Mouse (Mus musculus): ENCODE measurements at regions not wholly inside any gene's neighbourhood (a gene's known extent, or its start where the extent isn't known, plus 50 kb on each side); places are given as distances from the start of the nearest gene placed in this dataset.

DNA sequence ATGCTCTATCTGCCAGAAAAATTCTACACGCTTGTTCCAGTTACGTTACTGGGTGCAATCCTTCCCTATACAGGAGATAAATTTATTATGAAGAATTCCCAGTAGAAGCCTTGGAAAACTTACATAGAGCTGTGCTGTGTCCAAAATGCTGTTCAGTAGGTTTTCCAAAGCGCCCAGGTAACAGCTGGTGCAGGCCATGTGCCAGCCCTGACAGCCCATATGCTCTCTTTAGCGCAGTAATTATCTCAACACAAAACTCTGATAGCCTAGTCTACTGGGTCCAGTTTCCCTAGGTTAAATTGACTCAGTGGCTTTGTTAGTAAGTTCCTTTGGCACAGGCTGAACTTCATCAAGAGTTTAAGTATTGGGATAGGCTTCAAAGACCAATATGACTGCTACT is 122.2 kb upstream of the Rnf219 start:
- peak; percentile 75 for ATAC-seq (ENCODE audit: low FRiP score, low read depth)

GRCm38 (mm10) chr14:104642783-104643182 is 120.3 kb upstream of the Rnf219 start:
- no peak overlapping the region for H3K4me3 ChIP-seq
- 0 out of 2 replicates have a peak, but pooled peaks cover 6% of the 10 kb centered on the region for H3K4me1 ChIP-seq (replicated peaks)
- no peak for ATAC-seq (ENCODE audit: low FRiP score, low read depth)
- no peaks in the 10 kb centered on the region for H3K9me3 ChIP-seq
- no peak overlapping the region for H3K9ac ChIP-seq
- no peaks in the 10 kb centered on the region for H3K27me3 ChIP-seq
- no peak overlapping the region for H3K27ac ChIP-seq (replicated peaks)
- H3K4me2 ChIP-seq = no peak overlapping the region
- no peaks in the 10 kb centered on the region for H3K36me3 ChIP-seq
- WGBS = 69% methylated on average over 6 of the region's 6 CpGs

More for the DNA sequence above, 122.2 kb upstream of the Rnf219 start:
- no peaks in the 10 kb centered on the region for H3K36me3 ChIP-seq
- H3K4me3 ChIP-seq = no peak overlapping the region
- WGBS = 74% methylated on average over 4 of the region's 4 CpGs
- no peak overlapping the region for H3K27ac ChIP-seq (replicated peaks)
- H3K27me3 ChIP-seq = no peaks in the 10 kb centered on the region
- no peak overlapping the region for H3K9ac ChIP-seq
- no peak overlapping the region for H3K4me2 ChIP-seq
- no peaks in the 10 kb centered on the region for H3K9me3 ChIP-seq
- peaks cover 5% of the 10 kb centered on the region for H3K4me1 ChIP-seq (replicated peaks)

DNA sequence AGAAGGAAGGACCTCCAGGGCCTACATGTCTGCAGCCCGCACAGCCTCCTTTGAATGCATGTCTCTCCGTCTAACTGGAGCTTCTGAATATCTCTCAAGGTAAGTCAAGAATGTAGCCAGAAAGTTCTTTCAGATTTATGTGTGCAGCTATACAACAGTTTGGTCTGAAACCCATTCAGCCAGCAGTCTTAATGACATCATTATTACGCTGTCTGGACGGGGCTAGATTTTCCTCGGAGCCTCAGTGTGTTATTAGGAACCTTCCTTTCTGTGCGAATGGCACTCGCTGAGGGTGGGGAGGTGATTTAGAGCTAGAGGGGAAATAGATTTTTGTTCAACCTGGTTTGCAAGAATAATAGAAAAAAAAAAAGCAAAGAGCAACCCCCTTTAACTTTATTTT is 116.9 kb upstream of the Rnf219 start:
- Histone ChIP-seq H3K27me3 (no peaks in the 10 kb centered on the region), H3K9me3 (no peaks in the 10 kb centered on the region), H3K9ac (no peak overlapping the region), H3K4me1 (replicated peaks) (0 out of 2 replicates have a peak, but pooled peaks cover 6% of the 10 kb centered on the region), H3K4me2 (no peak overlapping the region), H3K27ac (replicated peaks) (no peak overlapping the region), H3K4me3 (no peak overlapping the region), H3K36me3 (no peaks in the 10 kb centered on the region)
- 61% methylated on average over 7 of the region's 7 CpGs for WGBS
- no peak for ATAC-seq (ENCODE audit: low FRiP score, low read depth)

DNA sequence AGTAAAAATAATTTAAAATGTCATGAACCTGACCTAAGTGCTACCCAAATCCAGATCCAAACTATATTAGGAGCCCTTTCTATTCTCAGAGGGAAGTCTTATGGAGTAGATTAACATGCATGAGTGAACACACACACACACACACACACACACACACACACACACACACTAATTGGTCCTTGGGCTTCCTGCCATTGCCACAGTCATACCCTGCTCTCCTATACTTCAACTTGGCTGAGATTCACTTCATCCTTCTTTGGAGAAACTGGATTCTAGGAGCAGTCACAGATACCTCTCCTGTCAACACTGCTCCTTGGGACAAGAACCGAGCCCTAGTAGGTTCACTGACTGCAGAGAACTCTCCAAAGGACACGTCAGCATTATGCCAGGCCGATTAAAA is 89.0 kb upstream of the Rnf219 start:
- WGBS = 72% methylated on average over 3 of the region's 3 CpGs
- Histone ChIP-seq H3K4me3 (no peak overlapping the region), H3K27me3 (no peaks in the 10 kb centered on the region), H3K4me1 (replicated peaks) (no peaks in the 10 kb centered on the region), H3K27ac (replicated peaks) (no peak overlapping the region), H3K36me3 (no peaks in the 10 kb centered on the region), H3K4me2 (no peak overlapping the region), H3K9me3 (no peaks in the 10 kb centered on the region), H3K9ac (no peak overlapping the region)
- 0 out of 2 replicates have a peak, but pooled peaks have one; percentile 45 for ATAC-seq (ENCODE audit: low FRiP score, low read depth)

DNA sequence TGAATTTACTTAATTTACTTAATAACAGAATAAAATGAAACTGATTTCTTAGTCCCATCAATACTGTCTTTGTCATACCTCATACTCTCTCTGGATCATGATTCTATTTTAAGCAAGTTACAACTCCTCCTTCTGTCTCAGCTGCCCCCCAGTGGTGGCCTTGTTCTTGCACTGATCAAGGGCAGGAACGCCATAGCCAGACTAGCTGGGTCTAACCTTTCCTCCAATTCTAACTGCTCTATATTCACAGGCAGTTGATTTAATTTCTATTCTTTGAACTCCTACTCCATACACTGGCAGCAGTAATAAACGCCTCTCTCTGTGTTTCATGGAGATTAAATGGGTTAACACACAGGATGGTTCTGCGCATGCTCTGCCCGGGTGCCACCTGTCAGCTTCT is 87.9 kb upstream of the Rnf219 start:
- no peaks in the 10 kb centered on the region for H3K4me1 ChIP-seq (replicated peaks)
- H3K4me2 ChIP-seq = no peak overlapping the region
- H3K9ac ChIP-seq = no peak overlapping the region
- no peak overlapping the region for H3K27ac ChIP-seq (replicated peaks)
- no peak overlapping the region for H3K4me3 ChIP-seq
- ATAC-seq (ENCODE audit: low FRiP score, low read depth) = no peak
- WGBS = 80% methylated on average over 4 of the region's 4 CpGs
- H3K36me3 ChIP-seq = no peaks in the 10 kb centered on the region
- H3K9me3 ChIP-seq = no peaks in the 10 kb centered on the region
- H3K27me3 ChIP-seq = no peaks in the 10 kb centered on the region

DNA sequence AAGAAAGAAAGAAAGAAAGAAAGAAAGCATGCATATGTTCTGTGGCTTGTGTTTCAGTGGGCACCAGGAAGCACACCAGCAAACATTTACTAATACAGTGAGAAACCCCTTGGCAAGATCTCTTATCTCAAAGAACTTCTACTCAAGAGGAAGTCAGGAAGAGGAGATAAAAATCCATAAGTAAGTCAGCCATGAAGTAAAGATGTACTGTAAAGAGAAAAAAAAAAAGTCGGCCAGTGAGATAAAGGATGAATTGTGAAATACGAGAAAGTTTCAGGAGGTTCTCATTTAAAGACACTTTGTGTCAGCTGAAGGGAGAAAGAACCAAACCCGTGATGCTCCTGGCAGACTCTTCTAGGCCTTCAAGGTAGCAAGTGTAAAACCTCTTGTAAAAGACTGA is 72.4 kb upstream of the Rnf219 start:
- H3K9me3 ChIP-seq = no peaks in the 10 kb centered on the region
- 86% methylated on average over 3 of the region's 3 CpGs for WGBS
- H3K27ac ChIP-seq (replicated peaks) = no peak overlapping the region
- no peak for ATAC-seq (ENCODE audit: low FRiP score, low read depth)
- H3K36me3 ChIP-seq = no peaks in the 10 kb centered on the region
- no peaks in the 10 kb centered on the region for H3K4me1 ChIP-seq (replicated peaks)
- H3K4me2 ChIP-seq = no peak overlapping the region
- no peak overlapping the region for H3K9ac ChIP-seq
- no peaks in the 10 kb centered on the region for H3K27me3 ChIP-seq
- no peak overlapping the region for H3K4me3 ChIP-seq

Measured in hindbrain, embryonic 15.5 days (tissue).